Mouse (Mus musculus) kidney, postnatal 14 days (tissue): ENCODE data around the gene Slc43a2.

ENCODE experiments used
- DNase-seq: peaks from one replicate; pipeline ENCODE4 v3.0.0; 2022; ENCODE audit warnings: mixed read lengths

Slc43a2 gene

GRCm38 (mm10) chr11:75530325-75530724, 1.2 kb upstream of the Slc43a2 start:
- DNase-seq: peak; percentile 94

- DNase-seq: no peak
These were observed 585 bp upstream of the Slc43a2 start for GRCm38 (mm10) chr11:75530845-75531373.

GRCm38 (mm10) chr11:75532340-75533277, 1.1 kb downstream of the Slc43a2 start:
- DNase-seq: peak; percentile 44

GRCm38 (mm10) chr11:75533314-75534015, 2.0 kb downstream of the Slc43a2 start:
- DNase-seq: no peak

GRCm38 (mm10) chr11:75534286-75535033, 3.0 kb downstream of the Slc43a2 start:
- peak; percentile 56 for DNase-seq

- DNase-seq: peak; percentile 62
These were observed 3.8 kb downstream of the Slc43a2 start for GRCm38 (mm10) chr11:75535106-75535795.

GRCm38 (mm10) chr11:75536255-75537024, 4.9 kb downstream of the Slc43a2 start:
- no peak for DNase-seq

GRCm38 (mm10) chr11:75537025-75537414, 5.5 kb downstream of the Slc43a2 start:
- no peak for DNase-seq

- DNase-seq: peak; percentile 54
These were observed 6.1 kb downstream of the Slc43a2 start for GRCm38 (mm10) chr11:75537491-75538183.

- no peak for DNase-seq
These were observed 6.9 kb downstream of the Slc43a2 start for GRCm38 (mm10) chr11:75538184-75538969.

GRCm38 (mm10) chr11:75538970-75539299, 7.4 kb downstream of the Slc43a2 start:
- no peak for DNase-seq

GRCm38 (mm10) chr11:75540209-75540608, 8.7 kb downstream of the Slc43a2 start:
- DNase-seq: no peak

- DNase-seq: peak; percentile 42
These were observed 9.5 kb downstream of the Slc43a2 start for GRCm38 (mm10) chr11:75540710-75541581.

- no peak for DNase-seq
These were observed 13.2 kb downstream of the Slc43a2 start for GRCm38 (mm10) chr11:75544713-75545112.

- no peak for DNase-seq
These were observed 14.6 kb downstream of the Slc43a2 start for GRCm38 (mm10) chr11:75546057-75546456.

- peak; percentile 54 for DNase-seq
These were observed 18.2 kb downstream of the Slc43a2 start for GRCm38 (mm10) chr11:75549658-75550111.

- DNase-seq: no peak
These were observed 18.9 kb downstream of the Slc43a2 start for GRCm38 (mm10) chr11:75550200-75550946.

GRCm38 (mm10) chr11:75551321-75551720, 19.8 kb downstream of the Slc43a2 start:
- peak; percentile 61 for DNase-seq
